Mouse (Mus musculus): ENCODE measurements around the gene Syngr4. TPM values are rescaled to one million over a fixed set of nuclear protein-coding genes. Genes with fewer than 3 reads are reported as not detected.
"Not testable (repeated sequence)": the region's sequence is repeated elsewhere in the genome, so short reads cannot be mapped to it uniquely, and the experiment has no call there.

Syngr4 gene
- total RNA-seq (2015) (1.2 and 1.4 TPM in 2 replicates), total RNA-seq (2017) (not detected in 2 replicates)

GRCm38 (mm10) chr7:45896517-45897257, at the start of gene Syngr4, which contains the start of gene Tmem143:
Syngr4 (minus strand) TSS chr7:45896714.
Tmem143 (plus strand) TSS chr7:45896941.
- peak; percentile 92 for ATAC-seq (ENCODE audit: poor library complexity, severe bottlenecking)

GRCm38 (mm10) chr7:45943280-45943679, 46.8 kb upstream of the Syngr4 start:
- ATAC-seq (ENCODE audit: poor library complexity, severe bottlenecking) = not testable (repeated sequence)

- no peak for ATAC-seq (ENCODE audit: poor library complexity, severe bottlenecking)
Observed at GRCm38 (mm10) chr7:45941986-45942385, 45.5 kb upstream of the Syngr4 start.

GRCm38 (mm10) chr7:45939836-45940235, 43.3 kb upstream of the Syngr4 start:
- no peak for ATAC-seq (ENCODE audit: poor library complexity, severe bottlenecking)

- ATAC-seq (ENCODE audit: poor library complexity, severe bottlenecking) = peak; percentile 94
Observed at GRCm38 (mm10) chr7:45935114-45935513, 38.6 kb upstream of the Syngr4 start.

- ATAC-seq (ENCODE audit: poor library complexity, severe bottlenecking) = not testable (repeated sequence)
Observed at GRCm38 (mm10) chr7:45933766-45934165, 37.3 kb upstream of the Syngr4 start.

- no peak for ATAC-seq (ENCODE audit: poor library complexity, severe bottlenecking)
Observed at GRCm38 (mm10) chr7:45929688-45930087, 33.2 kb upstream of the Syngr4 start.

- no peak for ATAC-seq (ENCODE audit: poor library complexity, severe bottlenecking)
Observed at GRCm38 (mm10) chr7:45928626-45929295, 32.2 kb upstream of the Syngr4 start.

- ATAC-seq (ENCODE audit: poor library complexity, severe bottlenecking) = no peak
Observed at GRCm38 (mm10) chr7:45924429-45924816, 27.9 kb upstream of the Syngr4 start.

- peak; percentile 28 for ATAC-seq (ENCODE audit: poor library complexity, severe bottlenecking)
Observed at GRCm38 (mm10) chr7:45923762-45924428, 27.4 kb upstream of the Syngr4 start, which contains the start of gene Ccdc114. Ccdc114 (plus strand) TSS chr7:45924072.

GRCm38 (mm10) chr7:45922928-45923761, 26.6 kb upstream of the Syngr4 start:
- peak; percentile 72 for ATAC-seq (ENCODE audit: poor library complexity, severe bottlenecking)

GRCm38 (mm10) chr7:45921950-45922600, 25.6 kb upstream of the Syngr4 start:
- no peak for ATAC-seq (ENCODE audit: poor library complexity, severe bottlenecking)

- peak; percentile 17 for ATAC-seq (ENCODE audit: poor library complexity, severe bottlenecking)
Observed at GRCm38 (mm10) chr7:45921242-45921621, 24.7 kb upstream of the Syngr4 start, which contains the start of gene Emp3. Emp3 (minus strand) TSS chr7:45921404.

- ATAC-seq (ENCODE audit: poor library complexity, severe bottlenecking) = no peak
Observed at GRCm38 (mm10) chr7:45920583-45921241, 24.2 kb upstream of the Syngr4 start.

GRCm38 (mm10) chr7:45919761-45920160, 23.2 kb upstream of the Syngr4 start:
- no peak for ATAC-seq (ENCODE audit: poor library complexity, severe bottlenecking)

GRCm38 (mm10) chr7:45919083-45919671, 22.7 kb upstream of the Syngr4 start:
- ATAC-seq (ENCODE audit: poor library complexity, severe bottlenecking) = no peak

- ATAC-seq (ENCODE audit: poor library complexity, severe bottlenecking) = no peak
Observed at GRCm38 (mm10) chr7:45917926-45918325, 21.4 kb upstream of the Syngr4 start.

GRCm38 (mm10) chr7:45917004-45917704, 20.6 kb upstream of the Syngr4 start:
- no peak for ATAC-seq (ENCODE audit: poor library complexity, severe bottlenecking)

All from megakaryocyte, adult 5-6 weeks (primary cell).